Mouse (Mus musculus): ENCODE data around the gene Echdc2.
"Not testable (repeated sequence)": the region's sequence is repeated elsewhere in the genome, so short reads cannot be mapped to it uniquely, and the experiment has no call there.

Gene Echdc2

DNA sequence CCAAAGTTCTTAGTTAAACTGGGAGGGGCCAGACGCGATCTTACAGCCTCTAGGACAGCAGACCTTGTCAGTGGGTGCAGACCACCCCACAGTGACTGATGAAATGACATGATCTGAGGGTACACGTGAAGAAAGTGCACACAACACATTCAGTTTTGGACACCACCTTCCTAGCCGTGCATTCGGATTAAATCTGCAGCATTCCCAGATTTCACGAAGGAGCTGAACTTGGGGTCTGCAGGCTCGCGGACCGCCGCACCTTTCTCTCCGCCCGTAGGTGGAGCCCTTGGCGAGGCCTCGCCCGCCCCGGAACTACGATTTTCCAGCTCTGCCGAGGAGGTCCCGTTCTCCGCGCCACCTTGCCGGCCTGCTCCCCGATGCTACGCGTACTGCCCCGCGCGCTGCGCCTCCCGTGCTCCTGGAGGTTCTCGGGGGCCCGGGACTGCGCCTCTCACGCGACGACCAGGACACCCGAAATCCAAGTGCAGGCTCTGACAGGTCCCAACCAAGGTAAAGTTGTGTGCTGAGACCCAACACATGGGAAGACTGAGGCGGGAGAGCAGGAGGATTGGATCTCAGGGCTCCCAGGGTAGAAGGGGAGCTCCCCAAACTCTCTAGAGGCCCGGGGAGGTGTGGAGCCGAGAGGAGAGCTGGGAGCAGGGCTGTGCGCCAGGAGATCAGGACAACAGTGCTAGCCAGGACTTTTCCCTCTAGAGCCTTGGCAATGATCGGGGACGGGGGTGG lies at the start of gene Echdc2:
TSS of gene Echdc2 (plus strand) at position 286 of the 744 bp plus-strand sequence.
- DNase-seq: no peak

- DNase-seq: no peak
Observed at GRCm38 (mm10) chr4:108116466-108116865, 48.8 kb upstream of the Echdc2 start.

- DNase-seq: no peak
Observed at GRCm38 (mm10) chr4:108117488-108117887, 47.7 kb upstream of the Echdc2 start.

GRCm38 (mm10) chr4:108117924-108118876 lies 47.0 kb upstream of the Echdc2 start:
- DNase-seq: peak; percentile 94

GRCm38 (mm10) chr4:108124104-108124503 lies 41.1 kb upstream of the Echdc2 start:
- DNase-seq: no peak

GRCm38 (mm10) chr4:108126260-108126659 lies 39.0 kb upstream of the Echdc2 start:
- no peak for DNase-seq

DNA sequence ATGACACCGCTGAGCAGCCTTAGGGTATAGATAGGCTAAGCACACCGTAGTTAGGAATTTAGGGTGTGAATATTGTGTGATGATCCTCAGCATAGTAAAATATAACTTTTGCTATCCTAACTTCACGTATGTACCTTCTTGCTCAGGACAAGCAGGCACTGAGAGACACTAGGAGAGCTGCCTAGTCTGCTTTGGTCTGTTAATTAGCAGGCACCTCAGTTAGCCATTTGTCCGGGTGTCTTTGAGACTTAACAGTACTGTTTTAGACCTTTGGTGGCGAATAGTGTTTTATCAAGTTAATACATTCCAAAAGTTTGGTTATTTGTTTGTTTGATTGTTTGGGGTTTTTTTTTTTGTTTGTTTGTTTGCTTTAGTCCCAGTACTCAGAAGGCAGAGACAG lies 37.7 kb upstream of the Echdc2 start:
- no peak for DNase-seq

DNA sequence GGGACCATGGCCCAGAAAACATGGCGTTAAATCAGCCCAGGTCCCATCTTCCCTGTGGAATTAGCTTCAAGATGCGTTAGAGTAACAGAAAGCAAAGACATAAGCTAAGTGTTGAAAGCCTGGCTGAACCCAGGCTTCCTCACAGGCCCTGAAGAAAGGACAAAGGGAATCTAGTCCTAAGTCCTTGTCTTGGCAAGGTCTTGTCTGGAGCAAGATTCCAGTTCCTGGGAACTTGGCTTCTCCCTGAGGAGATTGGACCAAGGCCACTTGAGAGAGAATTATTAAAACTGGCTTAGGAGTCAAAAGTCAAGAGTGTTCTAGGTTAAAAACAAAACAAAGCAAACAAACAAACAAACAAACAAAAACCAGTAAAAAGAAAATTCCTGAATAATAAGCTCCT lies 36.9 kb upstream of the Echdc2 start:
- no peak for DNase-seq

DNA sequence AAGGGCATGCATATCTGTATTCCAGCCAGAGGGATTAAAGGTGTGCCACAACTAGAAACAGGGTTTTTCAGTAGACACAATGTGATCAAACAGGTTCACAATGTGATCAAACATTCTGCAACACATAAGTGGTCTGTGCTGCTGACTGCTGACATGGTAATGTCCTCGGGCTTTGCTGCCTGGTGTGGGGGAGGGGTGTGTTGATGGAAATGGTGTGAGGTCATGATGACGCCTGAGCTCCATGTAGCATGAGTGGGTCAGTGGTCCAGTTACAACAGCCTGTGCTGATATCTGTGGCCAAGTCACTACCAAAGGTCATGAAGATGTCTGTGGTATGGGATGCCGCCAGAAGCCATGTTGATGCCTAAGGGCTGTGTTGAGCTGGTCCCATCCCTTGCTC lies 34.8 kb upstream of the Echdc2 start:
- DNase-seq: no peak

- no peak for DNase-seq
Observed at GRCm38 (mm10) chr4:108136938-108137337, 28.3 kb upstream of the Echdc2 start.

GRCm38 (mm10) chr4:108143178-108143577 lies 22.1 kb upstream of the Echdc2 start:
- DNase-seq: not testable (repeated sequence)

GRCm38 (mm10) chr4:108143778-108144177 lies 21.5 kb upstream of the Echdc2 start:
- DNase-seq: no peak

DNA sequence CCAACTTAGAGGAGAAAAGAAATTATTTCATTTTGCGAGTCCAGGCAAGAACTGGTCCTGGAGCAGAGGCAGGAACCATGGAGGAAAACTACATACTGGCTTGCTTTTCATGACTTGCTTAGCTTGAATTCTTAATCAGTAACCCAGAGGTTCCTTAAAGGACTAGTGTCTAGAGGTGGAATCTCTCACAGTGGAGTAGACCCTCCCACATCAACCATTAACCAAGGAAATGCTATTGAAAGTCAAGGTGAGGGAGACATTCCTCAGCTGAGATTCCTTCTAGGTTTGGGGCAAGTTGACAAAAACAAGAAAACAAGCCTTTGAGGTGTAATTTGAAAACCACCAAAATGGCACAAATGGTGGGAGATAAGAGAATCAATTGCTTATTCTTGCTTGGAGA lies 20.4 kb upstream of the Echdc2 start, which contains the start of gene Scp2:
TSS of gene Scp2 (minus strand) at position 119 of the 400 bp plus-strand sequence.
- no peak for DNase-seq

GRCm38 (mm10) chr4:108145554-108145953 lies 19.7 kb upstream of the Echdc2 start:
- not testable (repeated sequence) for DNase-seq

DNA sequence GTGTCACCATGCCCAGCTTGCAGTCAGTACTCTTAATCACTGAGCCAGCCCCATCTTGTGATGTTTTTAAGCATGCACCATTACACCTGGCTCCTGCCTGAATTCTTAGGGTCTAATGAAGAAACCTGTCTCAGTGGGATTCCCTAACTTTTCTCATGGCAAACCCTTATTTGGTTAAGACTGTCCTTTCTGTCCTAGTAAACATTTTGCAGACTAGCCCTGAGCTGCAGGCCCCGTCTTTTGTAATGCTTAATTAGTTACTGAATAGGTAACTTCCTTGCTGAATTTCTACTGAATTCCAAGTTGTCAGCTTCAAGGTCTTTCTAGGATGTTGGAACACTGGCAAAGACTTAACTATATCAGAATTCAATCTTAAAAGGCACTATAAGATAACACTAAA lies 10.1 kb upstream of the Echdc2 start:
- DNase-seq: not testable (repeated sequence)

DNA sequence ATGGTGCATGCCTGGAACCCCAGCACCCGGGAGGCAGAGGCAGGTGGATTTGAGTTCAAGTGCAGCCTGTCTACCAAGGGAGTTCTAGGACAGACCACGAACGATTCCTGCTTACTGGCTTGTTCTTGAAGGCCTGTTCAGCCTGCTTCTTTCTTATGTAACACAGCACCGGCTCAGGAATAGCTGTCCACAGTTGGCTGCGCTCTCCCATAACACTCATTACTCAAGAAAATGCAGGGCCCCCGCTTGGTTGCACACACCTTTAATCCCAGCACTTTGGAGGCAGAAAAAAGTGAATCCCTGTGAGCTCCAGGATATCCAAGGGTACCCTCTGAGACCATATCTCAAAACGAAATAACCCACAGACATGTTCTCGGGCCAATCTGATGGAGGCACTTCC lies 3.3 kb upstream of the Echdc2 start:
- DNase-seq: no peak

DNA sequence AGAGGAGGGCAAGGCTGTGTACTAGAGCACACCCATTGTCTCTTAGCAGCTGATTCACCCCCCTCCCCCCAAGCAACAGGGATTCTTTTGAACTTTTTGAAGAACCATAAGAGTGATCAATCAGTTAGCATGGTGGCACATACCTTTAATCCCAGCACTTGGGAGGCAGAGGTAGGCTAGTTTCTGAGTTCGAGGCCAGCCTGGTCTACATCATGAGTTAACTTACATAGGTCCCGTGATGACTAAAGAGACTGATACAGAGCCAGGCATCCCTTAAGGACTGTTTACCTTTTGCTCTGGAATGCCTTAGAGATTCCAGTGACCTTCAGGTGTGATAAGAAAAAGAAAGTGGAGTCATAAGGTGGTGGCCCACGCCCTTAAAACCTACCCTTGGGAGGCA lies 1.9 kb upstream of the Echdc2 start:
- no peak for DNase-seq

DNA sequence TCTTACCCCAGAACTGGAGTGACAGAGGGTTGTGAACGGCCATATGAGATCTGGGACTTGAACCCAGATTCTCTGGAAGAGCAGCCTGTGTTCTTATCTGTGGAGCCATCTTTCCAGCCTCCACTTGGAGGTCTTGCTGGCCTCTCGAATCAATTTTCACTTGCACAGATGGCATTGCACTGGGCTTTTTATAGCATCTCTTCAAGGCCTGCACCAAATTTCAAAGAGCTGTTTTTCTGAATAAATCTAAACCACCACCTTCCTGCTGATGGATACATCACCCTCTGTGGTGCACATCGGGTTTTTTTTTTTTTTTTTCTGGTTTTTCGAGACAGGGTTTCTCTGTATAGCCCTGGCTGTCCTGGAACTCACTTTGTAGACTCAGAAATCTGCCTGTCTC lies 1.6 kb downstream of the Echdc2 start:
- no peak for DNase-seq

DNA sequence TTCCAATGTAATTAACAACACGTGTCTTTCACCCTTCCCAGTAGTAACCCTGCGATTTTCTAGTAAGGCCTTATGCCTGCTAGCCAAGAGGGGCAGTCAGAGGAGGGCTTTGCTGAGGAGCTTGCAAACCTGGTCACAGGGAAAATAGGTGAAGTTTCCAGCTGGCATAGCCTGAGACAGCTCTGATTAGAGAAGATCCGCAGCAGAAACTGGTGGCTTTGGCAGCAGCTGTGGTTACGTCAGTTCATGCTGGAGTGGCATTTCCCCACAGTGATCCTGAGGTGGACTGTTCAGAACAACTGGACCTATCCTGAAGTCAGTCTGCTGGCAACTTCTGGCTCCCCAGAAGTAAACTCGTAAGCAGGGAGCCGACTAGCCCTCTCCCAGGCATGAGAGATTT lies 2.8 kb downstream of the Echdc2 start:
- DNase-seq: no peak

DNA sequence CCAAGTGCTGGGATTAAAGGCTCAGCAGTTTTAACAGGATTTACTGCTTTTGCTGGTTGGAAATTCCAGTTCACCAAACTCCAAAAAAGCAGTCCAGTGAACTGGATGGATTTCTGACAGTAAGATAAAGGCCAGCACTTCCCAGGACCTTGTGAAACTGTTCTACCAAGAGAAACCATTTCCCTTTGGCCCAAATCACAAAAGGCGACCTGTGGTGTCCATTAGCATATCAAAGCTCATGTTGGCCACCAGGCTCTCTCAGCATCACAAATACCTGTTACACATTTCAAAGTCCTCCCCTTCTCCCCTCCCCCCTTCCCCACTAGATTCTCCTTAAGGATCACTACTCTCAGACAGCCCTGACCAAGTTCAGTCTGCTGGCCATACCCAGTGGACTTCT lies 17.0 kb downstream of the Echdc2 start:
- DNase-seq: no peak

DNA sequence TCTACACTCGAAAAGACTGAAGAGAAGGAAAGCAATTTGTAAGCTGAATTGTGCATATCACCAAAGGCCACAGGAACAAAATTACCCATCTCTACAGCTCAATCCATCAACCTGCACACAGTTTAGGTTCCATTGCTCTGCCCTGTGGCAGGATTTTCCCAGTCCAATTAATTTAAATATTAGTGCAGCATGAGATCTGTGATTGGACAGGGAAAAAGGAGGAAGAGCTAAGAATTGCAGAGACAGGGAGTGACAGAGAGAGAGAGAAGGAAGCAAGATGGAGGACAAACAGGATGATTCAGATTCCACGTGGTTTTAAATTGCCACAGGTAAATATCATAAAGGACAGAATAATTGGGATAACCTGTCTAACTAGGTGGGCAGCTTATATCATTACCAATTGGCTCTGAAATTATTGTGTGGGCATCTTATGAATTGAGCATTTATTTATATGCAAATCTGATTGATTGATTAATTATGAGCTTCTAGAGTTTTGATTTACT lies 27.6 kb downstream of the Echdc2 start:
- no peak for DNase-seq

DNA sequence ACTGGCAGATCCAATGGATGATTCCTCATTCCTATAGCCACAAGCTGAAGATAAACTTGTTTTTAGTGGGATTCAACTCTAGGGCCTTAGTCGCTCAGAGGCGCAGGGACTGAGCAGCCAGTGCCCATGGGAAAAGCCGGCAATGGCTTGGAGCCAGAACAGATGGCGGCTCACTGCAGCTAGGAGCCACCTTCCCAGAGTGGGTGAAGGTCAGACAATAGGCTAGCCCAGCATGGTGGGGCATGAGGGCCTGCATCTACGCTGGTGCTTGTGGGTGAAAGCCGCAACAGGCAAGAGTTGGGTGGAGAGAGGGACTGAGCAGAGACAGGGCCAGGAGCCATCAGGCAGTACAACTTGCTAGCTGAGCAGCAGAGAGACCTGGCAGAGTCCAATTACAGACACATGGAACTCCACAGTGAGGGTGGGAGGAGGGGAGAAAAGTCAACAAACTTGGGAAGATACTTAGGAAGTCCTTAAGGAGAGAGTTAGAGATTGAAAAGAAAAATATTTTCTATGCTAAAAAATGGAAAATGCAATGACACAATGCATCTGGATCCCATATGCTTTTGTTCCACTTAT lies 31.1 kb downstream of the Echdc2 start:
- DNase-seq: no peak

GRCm38 (mm10) chr4:108199236-108199635 lies 34.0 kb downstream of the Echdc2 start:
- DNase-seq: no peak
